Mouse (Mus musculus) lung, embryonic 16.5 days (tissue): Measurements from ENCODE around the gene Nxn. TPM values are rescaled to one million over a fixed set of nuclear protein-coding genes. Genes with fewer than 3 reads are reported as not detected.
A peak's percentile ranks its signal among the peaks of the same experiment; 100 is the strongest.

Experiments used
- ATAC-seq: fragments of 200-750 bp; cut with Nextera tagmentation; 2 replicates; pipeline ENCODE4 v1.8.0; 2017; ENCODE audit warnings: low read depth, mild to moderate bottlenecking, moderate library complexity
- H3K27ac ChIP-seq: fragments of 300-500 bp; sonication (generic); 2 replicates; pipeline ENCODE4 v1.5.1; 2014; ENCODE audit warnings: mild to moderate bottlenecking, control low read depth, low read length
- H3K27me3 ChIP-seq: fragments of 300-500 bp; sonication (generic); 2 replicates; pipeline ENCODE4 v1.6.1; 2014; ENCODE audit warnings: low read depth, low read length, mixed read lengths; ENCODE audit not compliant: control insufficient read depth, insufficient read depth
- H3K36me3 ChIP-seq: fragments of 300-500 bp; sonication (generic); 2 replicates; pipeline ENCODE4 v1.6.1; 2014; ENCODE audit warnings: low read length; ENCODE audit not compliant: control insufficient read depth, insufficient read depth
- H3K4me1 ChIP-seq: fragments of 300-500 bp; sonication (generic); replicated peaks from 2 replicates; pipeline ENCODE4 v1.6.1; 2014; ENCODE audit warnings: low read length, mixed read lengths; ENCODE audit not compliant: control insufficient read depth, insufficient read depth
- H3K4me2 ChIP-seq: fragments of 300-500 bp; sonication (generic); 2 replicates; pipeline ENCODE4 v1.6.1; 2014; ENCODE audit warnings: low read depth, low read length, control low read depth
- H3K4me3 ChIP-seq: fragments of 300-500 bp; sonication (generic); 2 replicates; pipeline ENCODE4 v1.5.1; 2014; ENCODE audit warnings: mild to moderate bottlenecking, low read length, control low read depth
- H3K9ac ChIP-seq: fragments of 300-500 bp; sonication (generic); 2 replicates; pipeline ENCODE4 v1.6.1; 2014; ENCODE audit warnings: low read length, control low read depth
- H3K9me3 ChIP-seq: fragments of 300-500 bp; sonication (generic); 2 replicates; pipeline ENCODE4 v1.6.1; 2016; ENCODE audit warnings: low read length; ENCODE audit not compliant: control insufficient read depth
- WGBS: fragments of 180-500 bp; shearing (Covaris S2); extraction: QIAGEN DNeasy Blood & Tissue Kit; methylation state at CpG from one replicate; pipeline ENCODE4 v1.1.7; 2014; 5-methylcytosine and 5-hydroxymethylcytosine counted together
- polyA plus RNA-seq: library from polyadenylated mRNA; unstranded; fragments of >200 nt; fragmentation: Nextera tagmentation; extraction: Ambion mirVana; gene quantifications from 2 replicates; pipeline ENCODE4 v1.2.1, GENCODE M21; 2015

The Nxn gene
- polyA plus RNA-seq, 1 experiment from 2014 or later = 19.4 TPM

- Histone ChIP-seq H3K4me1 (peaks cover 29% of the 10 kb centered on the region), H3K4me3 (no peak overlapping the region), H3K9ac (no peak overlapping the region), H3K4me2 (no peak overlapping the region), H3K36me3 (no peaks in the 10 kb centered on the region), H3K9me3 (no peaks in the 10 kb centered on the region), H3K27ac (no peak overlapping the region), H3K27me3 (no peaks in the 10 kb centered on the region)
- no peak for ATAC-seq
- 65% methylated on average over 12 of the region's 12 CpGs for WGBS
Observed at GRCm38 (mm10) chr11:76311224-76312000, 87.5 kb downstream of the Nxn start.

GRCm38 (mm10) chr11:76309868-76310267, 89.1 kb downstream of the Nxn start:
- peaks cover 29% of the 10 kb centered on the region for H3K4me1 ChIP-seq
- no peak overlapping the region for H3K9ac ChIP-seq
- WGBS = 35% methylated on average over 5 of the region's 5 CpGs
- H3K36me3 ChIP-seq = no peaks in the 10 kb centered on the region
- no peaks in the 10 kb centered on the region for H3K9me3 ChIP-seq
- H3K27me3 ChIP-seq = no peaks in the 10 kb centered on the region
- H3K27ac ChIP-seq = peak overlapping the region; percentile 66
- no peak overlapping the region for H3K4me2 ChIP-seq
- peak; percentile 87 for ATAC-seq
- H3K4me3 ChIP-seq = no peak overlapping the region

GRCm38 (mm10) chr11:76309072-76309471, 89.9 kb downstream of the Nxn start:
- Histone ChIP-seq H3K27ac (peak overlapping the region; percentile 4; the same call in 1 of the 2 replicates), H3K4me1 (peaks cover 29% of the 10 kb centered on the region), H3K27me3 (no peaks in the 10 kb centered on the region), H3K4me2 (no peak overlapping the region), H3K9ac (no peak overlapping the region), H3K9me3 (no peaks in the 10 kb centered on the region), H3K4me3 (no peak overlapping the region), H3K36me3 (no peaks in the 10 kb centered on the region)
- WGBS = 56% methylated on average over 6 of the region's 6 CpGs
- ATAC-seq = no peak

- peaks cover 30% of the 10 kb centered on the region for H3K4me1 ChIP-seq
- H3K4me3 ChIP-seq = no peak overlapping the region
- no peak for ATAC-seq
- H3K27me3 ChIP-seq = no peaks in the 10 kb centered on the region
- H3K4me2 ChIP-seq = no peak overlapping the region
- H3K27ac ChIP-seq = no peak overlapping the region
- H3K36me3 ChIP-seq = no peaks in the 10 kb centered on the region
- H3K9me3 ChIP-seq = no peaks in the 10 kb centered on the region
- 50% methylated on average over 4 of the region's 4 CpGs for WGBS
- H3K9ac ChIP-seq = no peak overlapping the region
Observed at GRCm38 (mm10) chr11:76306769-76307168, 92.2 kb downstream of the Nxn start.

GRCm38 (mm10) chr11:76305571-76305970, 93.4 kb downstream of the Nxn start:
- Histone ChIP-seq H3K36me3 (no peaks in the 10 kb centered on the region), H3K4me3 (no peak overlapping the region), H3K27me3 (no peaks in the 10 kb centered on the region), H3K27ac (no peak overlapping the region), H3K9me3 (no peaks in the 10 kb centered on the region), H3K9ac (no peak overlapping the region), H3K4me1 (peaks cover 18% of the 10 kb centered on the region), H3K4me2 (no peak overlapping the region)
- 84% methylated on average over 4 of the region's 4 CpGs for WGBS
- ATAC-seq = no peak

- peaks cover 11% of the 10 kb centered on the region; the same call in 1 of the 2 replicates for H3K4me1 ChIP-seq
- H3K27me3 ChIP-seq = no peaks in the 10 kb centered on the region
- H3K36me3 ChIP-seq = no peaks in the 10 kb centered on the region
- no peak overlapping the region for H3K9ac ChIP-seq
- H3K4me2 ChIP-seq = no peak overlapping the region
- H3K9me3 ChIP-seq = no peaks in the 10 kb centered on the region
- no peak overlapping the region for H3K27ac ChIP-seq
- 71% methylated on average over 11 of the region's 11 CpGs for WGBS
- H3K4me3 ChIP-seq = no peak overlapping the region
- 0 out of 2 replicates have a peak, but pooled peaks have one; percentile 39 for ATAC-seq
Observed at GRCm38 (mm10) chr11:76303368-76303767, 95.6 kb downstream of the Nxn start.

- ATAC-seq = no peak
- Histone ChIP-seq H3K4me3 (no peak overlapping the region), H3K4me1 (peaks cover 14% of the 10 kb centered on the region; the same call in 1 of the 2 replicates), H3K36me3 (no peaks in the 10 kb centered on the region), H3K27me3 (no peaks in the 10 kb centered on the region), H3K4me2 (no peak overlapping the region), H3K27ac (no peak overlapping the region), H3K9me3 (no peaks in the 10 kb centered on the region), H3K9ac (no peak overlapping the region)
- 88% methylated on average over 5 of the region's 5 CpGs for WGBS
Observed at GRCm38 (mm10) chr11:76300862-76301261, 98.1 kb downstream of the Nxn start.

GRCm38 (mm10) chr11:76298457-76299000, 100.4 kb downstream of the Nxn start:
- Histone ChIP-seq H3K4me1 (peaks cover 28% of the 10 kb centered on the region), H3K4me3 (no peak overlapping the region), H3K9ac (no peak overlapping the region), H3K9me3 (no peaks in the 10 kb centered on the region), H3K27ac (no peak overlapping the region), H3K27me3 (no peaks in the 10 kb centered on the region), H3K36me3 (no peaks in the 10 kb centered on the region), H3K4me2 (no peak overlapping the region)
- ATAC-seq = peak; percentile 46; the same call in 1 of the 2 replicates
- 43% methylated on average over 9 of the region's 9 CpGs for WGBS

- Histone ChIP-seq H3K9me3 (no peaks in the 10 kb centered on the region), H3K4me2 (no peak overlapping the region), H3K4me3 (no peak overlapping the region), H3K4me1 (peaks cover 38% of the 10 kb centered on the region), H3K27me3 (no peaks in the 10 kb centered on the region), H3K27ac (no peak overlapping the region), H3K36me3 (no peaks in the 10 kb centered on the region), H3K9ac (no peak overlapping the region)
- WGBS = 69% methylated on average over 9 of the region's 9 CpGs
- no peak for ATAC-seq
Observed at GRCm38 (mm10) chr11:76297252-76297651, 101.7 kb downstream of the Nxn start.
